Mouse (Mus musculus): ENCODE results near the gene March6. TPM values are rescaled to one million over a fixed set of nuclear protein-coding genes. Genes with fewer than 3 reads are reported as not detected.
A peak's percentile ranks its signal among the peaks of the same experiment; 100 is the strongest.

Gene March6
- polyA plus RNA-seq (2021): 61.0 TPM

GRCm38 (mm10) chr15:31530659-31531445 lies at the start of gene March6:
March6 (minus strand) TSS chr15:31531053.
- CTCF ChIA-PET: no interaction called here
- no peak for TF ChIP-seq CTCF (IDR thresholded peaks at IDR 0.05)
- POLR2A ChIA-PET: interaction anchor here (0.6 to 1.2 kb wide), 3 partner anchors 9 to 72 kb away, joined by 3 to 4 read pairs (median 3); no protein-coding TSS in a partner anchor
- DNase-seq (ENCODE audit: low read depth, low spot score) (no peak), ATAC-seq (peak; percentile 80)
- H3K27me3 ChIP-seq: no peaks in the 10 kb centered on the region
- in situ Hi-C loops (cut with MboI; ENCODE audit: low pct_unique_long_range_greater_than_20kb): no loop called here

DNA sequence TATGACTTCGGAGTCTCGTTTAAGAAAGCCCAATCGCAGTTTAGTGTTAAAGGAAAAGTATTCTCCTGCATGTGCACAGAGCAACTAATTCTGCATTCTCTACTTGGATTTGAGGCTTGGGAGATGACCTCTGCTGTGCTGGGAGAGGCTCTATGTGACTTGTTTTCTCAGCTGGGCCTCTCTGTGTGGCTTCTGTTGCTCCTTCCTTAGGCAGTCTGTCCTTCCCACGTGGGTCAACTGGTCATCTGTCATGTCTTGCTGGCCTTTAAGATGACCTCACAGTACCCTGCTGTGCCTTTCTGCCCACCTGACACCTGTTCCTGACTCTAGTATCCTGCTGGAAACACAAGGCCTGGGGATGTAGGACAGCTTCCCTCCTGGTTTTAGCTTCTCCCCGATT lies 45.2 kb upstream of the March6 start:
- DNase-seq (ENCODE audit: low read depth, low spot score) (no peak), ATAC-seq (no peak)
- TF ChIP-seq CTCF (IDR thresholded peaks at IDR 0.05): no peak
- POLR2A ChIA-PET: no interaction called here
- in situ Hi-C loops (cut with MboI; ENCODE audit: low pct_unique_long_range_greater_than_20kb): no loop called here
- H3K27me3 ChIP-seq: no peaks in the 10 kb centered on the region
- CTCF ChIA-PET: interaction anchor here (0.7 kb wide), 1 partner anchor 108 kb away, joined by 3 read pairs; no protein-coding TSS in a partner anchor

DNA sequence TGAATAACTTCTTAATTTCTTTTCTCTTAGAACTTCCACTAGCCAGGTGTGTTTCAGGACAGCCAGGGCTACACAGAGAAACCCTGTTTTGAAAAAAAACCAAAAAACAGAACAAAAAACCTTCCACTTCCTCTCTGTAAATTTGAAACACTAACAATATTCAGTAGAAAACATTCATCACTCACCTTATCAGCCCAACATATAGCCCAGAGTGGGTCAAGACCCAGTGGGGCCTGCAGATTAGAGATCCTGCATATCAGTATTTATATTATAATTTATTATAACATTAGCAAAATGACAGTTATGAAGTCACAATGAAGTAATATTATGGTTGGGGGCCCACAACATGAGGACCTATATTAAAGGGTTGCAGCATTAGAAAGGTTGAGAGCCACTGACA lies 42.8 kb upstream of the March6 start:
- TF ChIP-seq CTCF (IDR thresholded peaks at IDR 0.05): no peak
- ATAC-seq (no peak), DNase-seq (ENCODE audit: low read depth, low spot score) (no peak)
- CTCF ChIA-PET: interaction anchor here (2.1 kb wide), 1 partner anchor 11 kb away, joined by 7 read pairs; no protein-coding TSS in a partner anchor
- no peaks in the 10 kb centered on the region for H3K27me3 ChIP-seq
- POLR2A ChIA-PET: no interaction called here
- in situ Hi-C loops (cut with MboI; ENCODE audit: low pct_unique_long_range_greater_than_20kb): no loop called here

- no peak for ATAC-seq
- in situ Hi-C loops (cut with MboI; ENCODE audit: low pct_unique_long_range_greater_than_20kb): no loop called here
- CTCF ChIA-PET: interaction anchor here (2.1 kb wide), 1 partner anchor 11 kb away, joined by 7 read pairs; no protein-coding TSS in a partner anchor
- DNase-seq (ENCODE audit: low read depth, low spot score): no peak
- no peak for TF ChIP-seq CTCF (IDR thresholded peaks at IDR 0.05)
- POLR2A ChIA-PET: no interaction called here
- H3K27me3 ChIP-seq: no peaks in the 10 kb centered on the region
Observed at GRCm38 (mm10) chr15:31573287-31573686, 42.4 kb upstream of the March6 start.

DNA sequence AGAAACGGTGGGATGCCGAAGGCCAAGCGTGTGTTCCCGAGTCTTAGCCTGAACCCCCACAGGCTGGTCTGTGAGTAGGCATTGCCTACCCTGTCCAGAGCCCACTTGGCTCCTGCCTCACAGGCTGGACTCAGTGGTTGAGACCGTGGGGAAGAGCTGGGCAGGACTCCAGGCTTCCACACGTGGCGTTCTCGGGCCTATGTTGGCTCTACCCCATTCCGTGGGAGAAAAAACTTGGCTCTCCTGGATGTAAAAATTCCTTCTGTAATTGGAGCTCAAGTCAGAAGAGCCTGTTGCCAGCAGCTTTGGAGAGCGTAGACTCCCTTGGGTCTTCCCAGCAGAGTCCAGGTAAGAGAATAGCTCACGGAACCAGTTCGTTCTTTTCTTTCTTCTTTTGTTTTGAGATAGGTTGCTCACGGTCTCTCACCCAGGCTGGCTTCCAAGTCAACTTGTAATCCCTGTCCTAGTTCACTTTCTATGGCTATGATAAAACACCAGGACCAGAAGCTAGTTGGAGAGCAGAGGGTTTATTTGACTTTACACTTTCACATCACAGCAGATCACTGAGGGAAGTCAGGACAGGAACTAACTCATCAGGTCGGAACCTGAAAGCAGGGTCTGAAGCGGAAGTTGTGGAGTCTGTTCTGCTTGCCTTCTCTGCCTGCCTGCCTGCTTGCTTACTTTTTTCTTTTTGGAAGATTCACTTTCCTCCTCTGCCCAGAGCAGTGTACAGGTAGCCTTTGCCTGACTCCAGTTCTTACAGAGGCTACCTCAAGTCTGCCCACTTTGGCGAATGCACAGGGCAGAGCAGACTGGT lies 41.3 kb upstream of the March6 start:
- DNase-seq (ENCODE audit: low read depth, low spot score) (no peak), ATAC-seq (no peak)
- in situ Hi-C loops (cut with MboI; ENCODE audit: low pct_unique_long_range_greater_than_20kb): no loop called here
- no peak for TF ChIP-seq CTCF (IDR thresholded peaks at IDR 0.05)
- ChIA-PET POLR2A (no interaction called here), CTCF (interaction anchor here (2.1 kb wide), 1 partner anchor 12 kb away, joined by 7 read pairs; no protein-coding TSS in a partner anchor)
- H3K27me3 ChIP-seq: no peaks in the 10 kb centered on the region

- TF ChIP-seq CTCF (IDR thresholded peaks at IDR 0.05): no peak
- CTCF ChIA-PET: no interaction called here
- ATAC-seq: no peak
- in situ Hi-C loops (cut with MboI; ENCODE audit: low pct_unique_long_range_greater_than_20kb): no loop called here
- POLR2A ChIA-PET: no interaction called here
- no peak for DNase-seq (ENCODE audit: low read depth, low spot score)
- no peaks in the 10 kb centered on the region for H3K27me3 ChIP-seq
Observed at GRCm38 (mm10) chr15:31570959-31571358, 40.1 kb upstream of the March6 start.

- no peak for TF ChIP-seq CTCF (IDR thresholded peaks at IDR 0.05)
- no peaks in the 10 kb centered on the region for H3K27me3 ChIP-seq
- POLR2A ChIA-PET: interaction anchor here (0.5 to 0.6 kb wide), 2 partner anchors 15 to 115 kb away, joined by 3 to 4 read pairs; no protein-coding TSS in a partner anchor
- DNase-seq (ENCODE audit: low read depth, low spot score) (no peak), ATAC-seq (peak; percentile 25)
- in situ Hi-C loops (cut with MboI; ENCODE audit: low pct_unique_long_range_greater_than_20kb): no loop called here
- CTCF ChIA-PET: interaction anchor here (1.0 kb wide), 1 partner anchor 17 kb away, joined by 3 read pairs; no protein-coding TSS in a partner anchor
Observed at GRCm38 (mm10) chr15:31569325-31570022, 38.6 kb upstream of the March6 start.

DNA sequence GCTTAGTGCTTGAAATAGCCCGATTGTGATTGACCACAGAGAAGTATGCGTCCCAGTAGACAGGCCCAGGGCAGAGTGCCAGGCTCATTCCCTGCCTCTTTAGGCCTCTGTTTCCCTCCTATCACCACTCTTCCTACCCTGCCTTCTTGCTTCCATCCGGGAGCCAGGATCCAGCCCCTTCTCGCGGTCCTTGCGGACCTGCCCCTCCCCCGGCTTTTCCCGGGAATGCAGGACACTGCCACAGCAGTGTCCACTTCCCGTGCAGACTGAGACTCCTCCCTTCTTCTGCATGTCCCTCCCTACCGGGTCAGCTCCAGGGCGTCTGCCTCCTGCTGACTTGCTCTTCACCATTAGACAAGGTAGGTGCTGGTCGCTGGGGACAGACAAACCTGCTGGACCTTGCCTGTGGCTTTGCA lies 37.7 kb upstream of the March6 start:
- peak; percentile 40 for ATAC-seq
- TF ChIP-seq CTCF (IDR thresholded peaks at IDR 0.05): no peak

GRCm38 (mm10) chr15:31567431-31567830 lies 36.6 kb upstream of the March6 start:
- in situ Hi-C loops (cut with MboI; ENCODE audit: low pct_unique_long_range_greater_than_20kb): no loop called here
- ChIA-PET CTCF (interaction anchor here (1.1 kb wide), 1 partner anchor 11 kb away, joined by 3 read pairs; no protein-coding TSS in a partner anchor), POLR2A (no interaction called here)
- ATAC-seq (no peak), DNase-seq (ENCODE audit: low read depth, low spot score) (no peak)
- TF ChIP-seq CTCF (IDR thresholded peaks at IDR 0.05): no peak
- no peaks in the 10 kb centered on the region for H3K27me3 ChIP-seq

More for the DNA sequence above, 37.7 kb upstream of the March6 start:
- no peaks in the 10 kb centered on the region for H3K27me3 ChIP-seq
- no peak for DNase-seq (ENCODE audit: low read depth, low spot score)
- CTCF ChIA-PET: interaction anchor here (1.0 to 1.1 kb wide), 2 partner anchors 12 to 18 kb away, joined by 3 read pairs; no protein-coding TSS in a partner anchor
- POLR2A ChIA-PET: interaction anchor here (0.6 to 1.0 kb wide), 2 partner anchors 17 to 25 kb away, joined by 3 to 4 read pairs; no protein-coding TSS in a partner anchor
- in situ Hi-C loops (cut with MboI; ENCODE audit: low pct_unique_long_range_greater_than_20kb): no loop called here

DNA sequence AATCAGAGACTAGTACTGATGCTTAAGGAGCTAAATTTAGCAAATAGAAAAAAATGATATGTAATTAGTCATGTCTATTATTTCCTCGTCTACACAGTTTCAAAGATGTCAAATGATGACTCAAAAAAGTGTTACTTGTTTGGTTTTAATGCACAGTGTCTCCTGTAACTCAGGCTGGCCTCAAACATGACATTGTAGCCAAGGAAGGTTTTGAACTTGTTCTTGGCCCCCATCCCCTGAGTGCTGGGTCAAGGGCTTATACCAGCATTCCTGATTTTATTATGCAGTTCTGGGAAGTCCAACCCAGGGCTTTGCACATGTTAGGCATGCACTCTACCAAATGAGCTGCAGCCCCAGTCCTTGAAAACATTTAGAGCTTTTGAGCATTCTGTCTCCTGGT lies 34.9 kb upstream of the March6 start:
- in situ Hi-C loops (cut with MboI; ENCODE audit: low pct_unique_long_range_greater_than_20kb): no loop called here
- TF ChIP-seq CTCF (IDR thresholded peaks at IDR 0.05): no peak
- CTCF ChIA-PET: interaction anchor here (0.9 to 1.8 kb wide), 2 partner anchors 19 to 21 kb away, joined by 3 to 5 read pairs; no protein-coding TSS in a partner anchor
- DNase-seq (ENCODE audit: low read depth, low spot score) (no peak), ATAC-seq (no peak)
- H3K27me3 ChIP-seq: no peaks in the 10 kb centered on the region
- POLR2A ChIA-PET: interaction anchor here (0.8 kb wide), 1 partner anchor 12 kb away, joined by 4 read pairs; no protein-coding TSS in a partner anchor

Measured in Patski (cell line).